Mouse (Mus musculus) kidney, embryonic 14.5 days (tissue): ENCODE results near the gene Gm17304. TPM values are rescaled to one million over a fixed set of nuclear protein-coding genes. Genes with fewer than 3 reads are reported as not detected.

Experiments used
- ATAC-seq: fragments of 200-750 bp; cut with Nextera tagmentation; 2 replicates; pipeline ENCODE4 v1.8.0; 2017; ENCODE audit warnings: moderate number of reproducible peaks, mild to moderate bottlenecking, moderate TSS enrichment, moderate library complexity; ENCODE audit not compliant: low FRiP score, low TSS enrichment
- H3K27ac ChIP-seq: fragments of 300-500 bp; sonication (generic); 2 replicates; pipeline ENCODE4 v1.5.1; 2014; ENCODE audit warnings: low read depth, mild to moderate bottlenecking, low read length, moderate library complexity, mixed read lengths
- H3K27me3 ChIP-seq: fragments of 300-500 bp; sonication (generic); 2 replicates; pipeline ENCODE4 v1.6.1; 2014; ENCODE audit warnings: mild to moderate bottlenecking, low read length; ENCODE audit not compliant: control insufficient read depth, insufficient read depth
- H3K36me3 ChIP-seq: fragments of 300-500 bp; sonication (generic); 2 replicates; pipeline ENCODE4 v1.6.1; 2014; ENCODE audit warnings: low read length, mixed read lengths; ENCODE audit not compliant: control insufficient read depth, insufficient read depth
- H3K4me1 ChIP-seq: fragments of 300-500 bp; sonication (generic); 2 replicates; pipeline ENCODE4 v1.6.1; 2014; ENCODE audit warnings: low read length, mixed read lengths; ENCODE audit not compliant: control insufficient read depth, insufficient read depth
- H3K4me2 ChIP-seq: fragments of 300-500 bp; sonication (generic); replicated peaks from 2 replicates; pipeline ENCODE4 v1.6.1; 2014; ENCODE audit warnings: low read depth, mild to moderate bottlenecking, low read length
- H3K4me3 ChIP-seq: fragments of 300-500 bp; sonication (generic); 2 replicates; pipeline ENCODE4 v1.5.1; 2014; ENCODE audit warnings: mild to moderate bottlenecking, low read length
- H3K9ac ChIP-seq: fragments of 300-500 bp; sonication (generic); 2 replicates; pipeline ENCODE4 v1.6.1; 2014; ENCODE audit warnings: low read depth, mild to moderate bottlenecking, low read length, moderate library complexity
- H3K9me3 ChIP-seq: fragments of 300-500 bp; sonication (generic); 2 replicates; pipeline ENCODE4 v1.6.1; 2016; ENCODE audit warnings: low read length; ENCODE audit not compliant: control insufficient read depth
- WGBS: fragments of 180-500 bp; shearing (Covaris S2); extraction: QIAGEN DNeasy Blood & Tissue Kit; methylation state at CpG from one replicate; pipeline ENCODE4 v1.1.7; 2014; 5-methylcytosine and 5-hydroxymethylcytosine counted together
- polyA plus RNA-seq: library from polyadenylated mRNA; unstranded; fragments of >200 nt; fragmentation: Nextera tagmentation; extraction: Ambion mirVana; gene quantifications from 2 replicates; pipeline ENCODE4 v1.2.1, GENCODE M21; 2014

Gm17304 gene
- polyA plus RNA-seq, 1 experiment from 2014 or later: not detected

DNA sequence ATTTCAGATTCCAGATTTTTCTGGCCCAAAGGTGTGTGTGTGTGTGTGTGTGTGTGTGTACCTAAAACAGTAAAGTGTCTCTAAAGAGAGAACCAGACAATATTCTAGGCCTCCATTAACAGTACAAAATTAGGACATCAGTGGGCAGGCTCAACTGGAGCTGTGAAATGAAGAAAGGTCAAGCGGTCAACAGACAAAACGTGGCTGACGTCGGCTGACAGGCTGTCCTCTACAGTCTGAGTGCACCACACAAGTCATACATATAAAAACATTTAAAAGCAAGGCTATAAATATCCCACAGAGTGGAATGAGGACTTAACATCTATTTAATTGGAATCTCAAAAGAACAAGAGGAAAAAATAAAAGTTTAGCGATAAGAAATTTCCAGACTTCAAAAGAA lies 1.8 kb upstream of the Gm17304 start:
- Histone ChIP-seq H3K9me3 (no peaks in the 10 kb centered on the region), H3K9ac (no peak overlapping the region), H3K27me3 (no peaks in the 10 kb centered on the region), H3K27ac (no peak overlapping the region), H3K4me2 (no peak overlapping the region), H3K4me1 (no peaks in the 10 kb centered on the region), H3K36me3 (peaks cover 8% of the 10 kb centered on the region; the same call in 1 of the 2 replicates), H3K4me3 (no peak overlapping the region)
- ATAC-seq: no peak
- 66% methylated on average over 5 of the region's 5 CpGs for WGBS

DNA sequence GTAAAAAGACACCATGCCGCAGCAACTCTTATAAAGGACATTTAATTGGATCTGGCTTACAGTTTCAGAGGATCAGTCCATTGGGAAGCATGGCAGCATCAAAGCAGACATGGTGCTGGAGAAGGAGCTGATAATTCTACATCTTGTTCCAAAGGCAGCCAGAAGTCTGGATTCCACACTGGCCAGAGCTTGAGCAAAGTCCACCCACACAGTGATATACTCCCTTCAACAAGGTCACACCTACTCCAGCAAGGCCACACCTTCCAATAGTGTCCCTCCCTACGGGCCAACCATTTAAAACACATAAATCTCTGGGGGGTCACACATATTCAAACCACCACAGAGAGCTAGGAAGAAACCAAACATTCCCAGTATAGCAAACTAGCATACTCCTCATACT lies 3.3 kb downstream of the Gm17304 start:
- Histone ChIP-seq H3K4me2 (no peak overlapping the region), H3K27ac (no peak overlapping the region), H3K36me3 (peaks cover 10% of the 10 kb centered on the region; the same call in 1 of the 2 replicates), H3K27me3 (no peaks in the 10 kb centered on the region), H3K4me1 (no peaks in the 10 kb centered on the region), H3K9me3 (no peaks in the 10 kb centered on the region), H3K9ac (no peak overlapping the region), H3K4me3 (no peak overlapping the region)
- no peak for ATAC-seq
- 81% methylated on average over 2 of the region's 2 CpGs for WGBS

DNA sequence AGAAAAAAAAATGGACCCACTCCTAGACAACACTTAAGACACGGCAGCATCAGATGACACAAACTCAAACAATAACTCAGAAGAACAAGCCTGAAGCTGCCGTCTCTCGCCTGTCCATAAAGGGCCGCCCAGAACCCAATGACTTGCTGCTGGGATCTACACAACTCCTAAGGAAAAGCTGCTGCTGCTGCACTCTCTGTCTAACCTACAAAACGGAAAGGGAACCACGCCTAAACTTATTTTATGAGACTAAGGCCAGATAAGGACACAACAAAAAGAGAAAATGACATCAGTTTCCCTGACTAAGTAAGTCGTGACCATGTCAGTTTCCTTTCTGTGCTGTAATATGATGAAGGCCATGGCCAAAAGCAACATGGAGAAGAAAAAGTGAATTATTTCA lies 5.7 kb downstream of the Gm17304 start:
- Histone ChIP-seq H3K4me1 (no peaks in the 10 kb centered on the region), H3K36me3 (peaks cover 18% of the 10 kb centered on the region; the same call in 1 of the 2 replicates), H3K9ac (no peak overlapping the region), H3K4me3 (no peak overlapping the region), H3K27ac (no peak overlapping the region), H3K9me3 (no peaks in the 10 kb centered on the region), H3K4me2 (no peak overlapping the region), H3K27me3 (no peaks in the 10 kb centered on the region)
- ATAC-seq: no peak
- 77% methylated on average over 7 of the region's 7 CpGs for WGBS

DNA sequence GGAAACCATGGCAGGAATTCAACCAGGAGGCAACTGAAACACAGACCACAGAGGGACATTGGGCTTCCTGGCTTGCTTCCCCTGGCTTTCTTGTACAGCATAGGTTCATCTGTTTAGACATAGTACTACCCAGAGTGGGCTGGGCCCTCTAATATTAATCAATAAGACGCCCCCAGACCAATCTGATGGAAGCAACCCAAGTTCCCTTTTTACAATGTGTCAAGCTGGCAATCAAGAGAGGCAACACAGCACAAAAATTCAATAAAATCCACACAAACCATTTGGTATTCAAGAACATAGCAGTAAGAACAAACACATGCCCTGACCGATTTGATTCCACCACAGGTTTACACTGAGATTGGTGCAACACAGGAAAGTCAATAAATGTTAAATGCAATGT lies 6.1 kb downstream of the Gm17304 start:
- Histone ChIP-seq H3K4me1 (no peaks in the 10 kb centered on the region), H3K36me3 (peaks cover 19% of the 10 kb centered on the region; the same call in 1 of the 2 replicates), H3K9me3 (no peaks in the 10 kb centered on the region), H3K4me2 (no peak overlapping the region), H3K4me3 (no peak overlapping the region), H3K27me3 (no peaks in the 10 kb centered on the region), H3K9ac (no peak overlapping the region), H3K27ac (no peak overlapping the region)
- WGBS: 95% methylated on average over 2 of the region's 2 CpGs
- no peak for ATAC-seq

DNA sequence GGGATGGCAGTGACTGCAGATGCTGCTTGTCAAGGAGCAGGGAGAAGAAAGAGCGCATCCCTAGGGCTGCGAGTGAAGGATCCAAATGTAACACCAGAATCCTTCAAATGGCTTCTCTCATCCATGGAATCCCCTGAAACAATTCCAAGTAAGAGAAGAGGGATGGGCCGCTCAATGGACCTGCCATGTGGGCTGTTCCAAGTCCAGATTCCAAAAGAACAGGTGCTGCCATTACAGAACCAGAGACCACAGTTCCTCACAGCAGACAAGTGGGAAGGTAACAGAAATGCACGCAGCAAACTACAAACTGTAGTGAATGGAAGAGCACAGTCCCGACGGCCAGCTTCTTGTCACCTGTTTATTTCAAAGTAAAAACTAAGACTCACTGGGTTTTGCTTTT lies 11.5 kb downstream of the Gm17304 start:
- H3K9me3 ChIP-seq: no peaks in the 10 kb centered on the region
- no peaks in the 10 kb centered on the region for H3K4me1 ChIP-seq
- no peak overlapping the region for H3K9ac ChIP-seq
- no peak overlapping the region for H3K4me3 ChIP-seq
- no peaks in the 10 kb centered on the region for H3K27me3 ChIP-seq
- no peak for ATAC-seq
- 93% methylated on average over 6 of the region's 6 CpGs for WGBS
- no peak overlapping the region for H3K27ac ChIP-seq
- H3K4me2 ChIP-seq: no peak overlapping the region
- H3K36me3 ChIP-seq: peaks cover 44% of the 10 kb centered on the region

DNA sequence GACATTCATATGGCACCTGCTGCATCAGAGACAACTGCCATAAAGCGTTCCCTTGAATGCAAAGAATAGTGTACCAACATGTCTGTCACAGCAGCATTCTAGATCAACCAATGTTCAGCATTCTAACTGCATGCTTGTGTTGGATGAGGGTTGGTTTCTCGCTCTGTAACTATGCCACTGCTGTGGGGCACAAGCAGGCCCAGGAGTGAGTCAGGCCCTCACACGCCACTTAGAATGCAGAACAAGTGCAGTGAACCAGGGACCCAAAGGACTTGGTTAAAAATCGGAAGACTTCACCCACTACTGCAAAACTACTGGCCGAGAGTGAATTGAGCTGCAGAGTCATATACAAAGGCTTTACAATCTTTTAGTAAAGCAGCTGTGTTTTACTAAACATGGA lies 13.3 kb downstream of the Gm17304 start:
- Histone ChIP-seq H3K36me3 (peaks cover 42% of the 10 kb centered on the region), H3K27ac (no peak overlapping the region), H3K4me1 (no peaks in the 10 kb centered on the region), H3K9me3 (no peaks in the 10 kb centered on the region), H3K4me2 (no peak overlapping the region), H3K4me3 (no peak overlapping the region), H3K27me3 (no peaks in the 10 kb centered on the region), H3K9ac (no peak overlapping the region)
- 92% methylated on average over 5 of the region's 5 CpGs for WGBS
- ATAC-seq: no peak

DNA sequence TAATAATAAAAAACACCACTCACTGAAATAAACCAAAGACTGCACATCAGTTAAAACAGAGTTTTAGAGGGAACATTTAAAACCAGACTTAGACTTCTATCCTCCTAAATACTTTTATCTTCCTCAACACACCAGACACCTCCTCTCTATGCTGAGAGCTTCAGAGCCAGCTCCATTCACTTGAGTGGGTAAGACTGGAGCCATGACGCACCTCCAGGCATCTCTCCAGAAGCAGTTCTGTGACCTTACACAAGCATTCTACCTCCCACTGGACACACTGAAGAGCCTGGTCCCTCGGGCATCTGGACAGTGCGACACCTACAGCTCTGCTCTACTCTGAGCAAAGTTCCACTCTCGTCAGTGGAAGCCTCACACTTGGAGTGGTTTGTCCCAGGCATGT lies 14.4 kb downstream of the Gm17304 start:
- Histone ChIP-seq H3K27me3 (no peaks in the 10 kb centered on the region), H3K4me2 (no peak overlapping the region), H3K4me1 (no peaks in the 10 kb centered on the region), H3K4me3 (no peak overlapping the region), H3K9ac (no peak overlapping the region), H3K27ac (no peak overlapping the region), H3K36me3 (peaks cover 38% of the 10 kb centered on the region), H3K9me3 (no peaks in the 10 kb centered on the region)
- no peak for ATAC-seq
- 94% methylated on average over 4 of the region's 4 CpGs for WGBS

DNA sequence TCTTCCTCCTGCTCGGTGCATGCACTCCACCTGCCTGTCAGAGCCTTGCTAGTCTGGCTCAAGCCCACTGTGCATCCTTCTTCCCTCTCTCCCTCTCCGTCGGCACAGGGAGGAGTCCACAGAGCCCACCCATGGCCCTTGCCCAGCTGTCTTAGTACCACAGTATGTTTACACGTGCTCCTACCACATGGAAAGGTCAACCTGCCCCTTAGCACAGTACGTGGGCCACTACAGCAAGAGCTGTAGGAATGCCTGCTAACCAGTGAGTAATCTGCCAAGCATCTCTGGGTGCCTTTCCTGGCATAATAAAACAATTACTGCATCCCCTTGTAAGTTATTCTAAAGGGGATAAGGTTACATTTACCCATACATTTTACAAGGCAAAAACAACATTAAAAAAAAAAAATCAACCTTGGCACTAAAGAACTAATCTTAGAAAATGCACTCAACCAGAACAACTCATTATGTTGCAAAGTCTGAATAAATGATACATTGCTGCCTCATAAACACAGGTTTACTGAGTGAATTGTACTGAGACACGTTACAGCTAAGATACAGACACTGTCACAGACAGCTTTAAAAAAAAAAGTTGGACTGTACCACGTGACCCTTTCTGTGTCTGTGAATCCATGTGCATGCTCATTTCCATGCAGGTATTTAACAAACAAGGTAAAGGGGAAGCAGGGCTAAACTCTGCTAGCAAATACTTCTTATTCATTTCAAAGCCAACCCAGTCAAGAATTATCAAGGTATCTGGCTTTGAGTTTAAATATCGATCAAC lies 19.7 kb downstream of the Gm17304 start:
- Histone ChIP-seq H3K4me1 (no peaks in the 10 kb centered on the region), H3K27ac (no peak overlapping the region), H3K9ac (no peak overlapping the region), H3K27me3 (no peaks in the 10 kb centered on the region), H3K36me3 (peaks cover 15% of the 10 kb centered on the region; the same call in 1 of the 2 replicates), H3K9me3 (no peaks in the 10 kb centered on the region), H3K4me2 (no peak overlapping the region), H3K4me3 (no peak overlapping the region)
- ATAC-seq: no peak
- 60% methylated on average over 8 of the region's 8 CpGs for WGBS

DNA sequence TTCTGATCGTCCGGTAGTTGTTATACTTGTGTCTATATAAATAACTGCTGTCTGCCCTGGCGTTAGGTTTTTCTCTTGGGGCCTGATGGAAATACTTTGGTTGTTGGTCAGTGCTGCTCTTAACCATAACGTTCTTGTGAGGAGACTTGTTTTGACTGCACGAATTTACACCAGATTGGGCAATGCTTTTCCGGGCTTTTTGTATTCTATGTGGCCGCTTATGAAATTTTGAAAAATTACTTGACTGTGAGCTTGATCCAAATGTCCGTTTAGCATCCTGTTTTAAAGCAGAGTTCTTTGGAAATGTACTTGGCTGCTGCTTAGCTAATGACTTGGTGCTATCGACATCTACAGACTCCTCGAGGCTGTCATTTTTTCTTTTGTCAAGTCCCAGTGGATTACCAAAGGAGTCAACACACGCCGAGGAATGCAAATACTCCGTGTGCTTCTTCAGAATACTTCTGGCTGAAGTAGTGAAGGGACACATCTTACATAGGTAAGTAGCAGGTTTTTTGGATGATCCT lies 27.6 kb downstream of the Gm17304 start:
- ATAC-seq: no peak
- no peak overlapping the region for H3K27ac ChIP-seq
- 94% methylated on average over 13 of the region's 13 CpGs for WGBS
- H3K4me3 ChIP-seq: no peak overlapping the region
- no peaks in the 10 kb centered on the region for H3K27me3 ChIP-seq
- H3K4me2 ChIP-seq: no peak overlapping the region
- H3K9me3 ChIP-seq: no peaks in the 10 kb centered on the region
- H3K36me3 ChIP-seq: peaks cover 43% of the 10 kb centered on the region
- no peak overlapping the region for H3K9ac ChIP-seq
- H3K4me1 ChIP-seq: no peaks in the 10 kb centered on the region
